Mouse (Mus musculus) testis, adult 2 months (tissue): ENCODE data around the gene Gtpbp2. TPM values are rescaled to one million over a fixed set of nuclear protein-coding genes. Genes with fewer than 3 reads are reported as not detected.

ENCODE experiments used
- H3K27ac ChIP-seq: fragments of 200-500 bp; 2 replicates; pipeline ENCODE4 v1.5.1; 2012; ENCODE audit warnings: low read depth, low read length; ENCODE audit not compliant: control insufficient read depth, insufficient read depth
- H3K27me3 ChIP-seq: fragments of 200-500 bp; 2 replicates; pipeline ENCODE4 v1.6.1; 2012; ENCODE audit warnings: mild to moderate bottlenecking, low read length, moderate library complexity; ENCODE audit not compliant: control insufficient read depth, insufficient read depth
- H3K36me3 ChIP-seq: fragments of 200-500 bp; 2 replicates; pipeline ENCODE4 v1.6.1; 2012; ENCODE audit warnings: mild to moderate bottlenecking, low read length; ENCODE audit not compliant: control insufficient read depth, insufficient read depth
- H3K4me1 ChIP-seq: fragments of 200-500 bp; 2 replicates; pipeline ENCODE4 v1.6.1; 2012; ENCODE audit warnings: low read length; ENCODE audit not compliant: control insufficient read depth, insufficient read depth
- H3K4me3 ChIP-seq: fragments of 200-500 bp; 2 replicates; pipeline ENCODE4 v1.5.1; 2012; ENCODE audit warnings: low read depth, mild to moderate bottlenecking, low read length, moderate library complexity, mixed read lengths; ENCODE audit not compliant: control insufficient read depth
- CTCF ChIP-seq: fragments of 200-500 bp; IDR thresholded peaks from 2 replicates; pipeline ENCODE4 v1.5.1; 2012; ENCODE audit warnings: low read depth, mild to moderate bottlenecking, inconsistent platforms, low read length, moderate library complexity; ENCODE audit not compliant: control insufficient read depth, insufficient read depth, insufficient replicate concordance
- POLR2A ChIP-seq: fragments of 200-500 bp; IDR thresholded peaks from 2 replicates; pipeline ENCODE4 v1.6.1; 2012; ENCODE audit warnings: low read depth, mild to moderate bottlenecking, inconsistent platforms, low read length, moderate library complexity; ENCODE audit not compliant: control insufficient read depth
- polyA plus RNA-seq: library from polyadenylated mRNA; depleted of rRNA; stranded (reverse); fragments of >200 nt; gene quantifications from 2 replicates; pipeline ENCODE4 v1.2.3, GENCODE M21; 2012

Gtpbp2 gene
- polyA plus RNA-seq, 1 experiment: 149 TPM

- TF ChIP-seq POLR2A: no peak
- no peaks in the 10 kb centered on the region for H3K36me3 ChIP-seq
- peaks cover 8% of the 10 kb centered on the region for H3K4me1 ChIP-seq
- no peak overlapping the region for H3K27ac ChIP-seq
- H3K4me3 ChIP-seq: no peak overlapping the region
- H3K27me3 ChIP-seq: no peaks in the 10 kb centered on the region
Observed at GRCm38 (mm10) chr17:46156680-46157079, 4.2 kb upstream of the Gtpbp2 start.

DNA sequence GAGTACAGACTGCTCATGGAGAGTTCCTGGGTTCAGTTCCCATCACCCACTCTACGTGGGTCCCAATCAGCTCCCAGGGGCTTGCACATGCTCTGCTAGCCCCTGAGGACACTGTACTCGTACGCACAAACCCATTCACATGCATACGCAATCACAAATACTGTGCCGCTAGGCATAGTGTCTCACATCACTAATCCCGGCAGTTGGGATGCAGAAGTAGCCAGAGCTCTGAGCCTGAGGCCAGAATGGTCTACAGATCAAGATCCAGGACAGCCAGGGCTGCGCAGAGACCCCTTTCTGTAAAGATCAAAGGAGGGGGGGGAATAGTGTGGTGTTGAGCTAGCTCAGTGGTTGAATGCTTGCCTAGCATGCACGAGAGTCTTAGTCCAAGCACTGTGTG, 3.7 kb upstream of the Gtpbp2 start:
- no peak for TF ChIP-seq POLR2A
- TF ChIP-seq CTCF: no peak
- peaks cover 8% of the 10 kb centered on the region for H3K4me1 ChIP-seq
- no peaks in the 10 kb centered on the region for H3K27me3 ChIP-seq
- no peak overlapping the region for H3K4me3 ChIP-seq
- no peak overlapping the region for H3K27ac ChIP-seq
- H3K36me3 ChIP-seq: no peaks in the 10 kb centered on the region

DNA sequence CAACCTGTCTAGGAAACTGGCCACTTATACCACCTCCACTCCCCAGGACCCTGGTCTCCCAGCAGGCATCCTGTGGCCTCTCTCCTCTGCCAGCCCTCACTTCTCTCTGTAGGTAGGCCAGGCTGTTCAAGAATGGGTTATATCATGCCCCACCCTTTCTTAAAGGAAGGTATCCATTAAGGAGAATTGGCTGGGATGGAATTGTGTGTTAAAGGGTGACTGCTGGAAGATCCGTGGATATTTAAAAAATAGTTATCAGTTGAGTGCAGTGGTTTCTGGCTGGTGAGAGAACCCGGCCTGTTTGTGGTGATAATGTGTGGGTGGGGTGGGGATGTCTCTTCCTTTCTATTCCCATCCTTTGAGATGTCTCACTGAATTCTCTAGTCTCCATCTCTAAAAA, 1.6 kb upstream of the Gtpbp2 start:
- no peaks in the 10 kb centered on the region for H3K27me3 ChIP-seq
- H3K27ac ChIP-seq: no peak overlapping the region
- TF ChIP-seq POLR2A (no peak; the same call in 1 of the 2 replicates), CTCF (no peak)
- H3K4me1 ChIP-seq: peaks cover 6% of the 10 kb centered on the region
- no peaks in the 10 kb centered on the region for H3K36me3 ChIP-seq
- H3K4me3 ChIP-seq: peak overlapping the region; percentile 92

DNA sequence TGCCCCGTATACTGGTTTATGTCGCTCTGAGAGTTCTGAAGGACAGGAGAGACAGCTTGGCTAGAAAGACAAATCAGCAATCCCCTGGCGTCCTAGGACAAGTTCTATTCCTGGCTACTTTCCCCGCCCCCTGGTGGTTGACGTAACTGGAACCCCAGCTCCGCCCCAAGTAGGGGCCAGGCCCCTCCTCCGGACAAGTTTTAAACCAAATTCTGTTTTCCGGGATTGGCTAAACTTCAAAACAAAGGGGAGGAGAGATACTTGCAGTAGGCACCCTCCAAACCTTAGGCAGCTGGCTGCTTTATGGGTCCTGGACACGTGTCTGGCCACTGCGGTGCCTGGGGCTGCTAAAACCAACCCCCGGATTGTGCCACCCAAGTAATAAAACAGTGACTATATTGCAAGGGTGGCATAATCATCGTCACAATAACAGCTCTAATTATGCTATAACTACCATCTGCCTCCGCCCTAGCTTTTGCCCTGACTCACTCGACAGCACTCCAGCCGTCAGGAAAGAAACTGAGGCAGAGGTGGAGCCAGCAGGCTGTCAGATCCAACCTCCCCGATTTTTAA, 656 bp upstream of the Gtpbp2 start:
- Histone ChIP-seq H3K4me1 (peaks cover 6% of the 10 kb centered on the region), H3K27me3 (no peaks in the 10 kb centered on the region), H3K4me3 (peak overlapping the region; percentile 92), H3K36me3 (no peaks in the 10 kb centered on the region), H3K27ac (peak overlapping the region; percentile 91)
- TF ChIP-seq CTCF: no peak

GRCm38 (mm10) chr17:46161179-46161578, 347 bp downstream of the Gtpbp2 start:
- H3K27me3 ChIP-seq: no peaks in the 10 kb centered on the region
- TF ChIP-seq CTCF: no peak
- TF ChIP-seq POLR2A: no peak
- no peaks in the 10 kb centered on the region; the same call in 1 of the 2 replicates for H3K36me3 ChIP-seq
- H3K4me3 ChIP-seq: peak overlapping the region; percentile 92
- H3K27ac ChIP-seq: peak overlapping the region; percentile 73
- H3K4me1 ChIP-seq: peaks cover 6% of the 10 kb centered on the region

GRCm38 (mm10) chr17:46161710-46162109, 878 bp downstream of the Gtpbp2 start:
- Histone ChIP-seq H3K4me1 (peaks cover 6% of the 10 kb centered on the region), H3K36me3 (no peaks in the 10 kb centered on the region; the same call in 1 of the 2 replicates), H3K27me3 (no peaks in the 10 kb centered on the region), H3K4me3 (peak overlapping the region; percentile 92), H3K27ac (peak overlapping the region; percentile 73)
- no peak for TF ChIP-seq POLR2A
- TF ChIP-seq CTCF: no peak

- TF ChIP-seq POLR2A (no peak), CTCF (no peak)
- H3K4me3 ChIP-seq: peak overlapping the region; percentile 32
Observed at GRCm38 (mm10) chr17:46162551-46162950, 1.7 kb downstream of the Gtpbp2 start.

More at GRCm38 (mm10) chr17:46162551-46162950, 1.7 kb downstream of the Gtpbp2 start:
- Histone ChIP-seq H3K27ac (no peak overlapping the region), H3K27me3 (no peaks in the 10 kb centered on the region), H3K4me1 (peaks cover 6% of the 10 kb centered on the region), H3K36me3 (no peaks in the 10 kb centered on the region; the same call in 1 of the 2 replicates)
